Mouse (Mus musculus): ENCODE data around the gene Nkrf. TPM values are rescaled to one million over a fixed set of nuclear protein-coding genes. Genes with fewer than 3 reads are reported as not detected.

The Nkrf gene
- total RNA-seq (2021), result 10 to 100 TPM; 34.8 to 34.9 TPM
- long read RNA-seq, experiment 1, transcript Nkrf-201 (3 exons, 3,268 nt), result major isoform, 28 of 31 reads
- long read RNA-seq, experiment 1, partial matches to known transcripts, result 1 of 31 reads
- long read RNA-seq, experiment 1, other reads (novel, unspliced or antisense), result 2 of 31 reads
- long read RNA-seq, experiment 2, transcript Nkrf-201 (3 exons, 3,268 nt), result major isoform, 14 of 18 reads
- long read RNA-seq, experiment 2, partial matches to known transcripts, result 1 of 18 reads
- long read RNA-seq, experiment 2, other reads (novel, unspliced or antisense), result 3 of 18 reads

DNA sequence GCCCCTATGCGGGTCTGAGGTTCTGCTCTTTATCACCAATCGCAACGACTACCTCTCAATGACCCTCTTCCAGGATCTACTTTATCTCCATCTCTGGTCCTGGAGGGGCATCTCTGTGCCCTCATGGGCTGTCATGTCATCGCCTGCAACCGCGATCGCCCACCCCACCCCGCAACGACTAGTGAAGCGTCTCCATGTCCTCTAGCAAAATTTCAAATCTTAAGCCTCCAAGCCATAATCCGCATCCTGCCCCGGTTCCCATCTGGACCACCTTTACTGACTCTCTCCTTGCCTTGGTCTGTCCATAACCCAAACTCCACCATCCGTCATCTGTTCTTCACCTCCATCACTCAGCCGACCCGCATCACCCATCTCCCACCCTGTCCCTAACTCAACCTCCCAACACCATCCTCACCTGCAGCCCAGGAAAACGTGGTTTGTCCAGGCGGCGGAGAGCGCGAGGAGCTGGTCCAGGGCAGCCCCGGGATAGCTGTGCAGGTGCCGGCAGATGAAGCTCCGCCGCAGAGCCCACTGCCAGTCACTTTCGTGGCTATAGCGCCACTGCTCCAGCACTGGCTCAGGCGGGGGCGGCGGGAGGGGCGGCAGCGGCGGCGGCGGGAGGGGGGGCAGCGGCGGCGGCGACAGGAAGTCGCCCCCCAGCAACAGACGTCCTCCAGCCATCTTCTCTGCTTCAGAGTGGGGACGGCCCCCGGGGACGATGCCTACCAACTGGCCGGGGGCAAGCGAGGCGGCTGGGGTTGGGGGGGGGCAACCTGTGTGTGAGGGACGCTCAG is at the start of gene Nkrf:
TSS of gene Nkrf (minus strand) at position 579 of the 794 bp plus-strand sequence.
- Histone ChIP-seq H3K4me3 (peak within 1 kb of the TSS; percentile 58), H3K27ac (peak within 1 kb of the TSS; percentile 85)
- TF ChIP-seq CTCF (IDR thresholded peaks at IDR 0.05), result no peak
- intact Hi-C loops (cut with DNase I), result loop anchor here (1.0 to 10.0 kb wide), 3 partner anchors 28 to 268 kb away; partner anchors contain the start of gene C330007P06Rik
- peak; percentile 43 to 46 for DNase-seq (ENCODE audit: extremely low spot score in 1 of 2, low spot score in 2 of 2)

DNA sequence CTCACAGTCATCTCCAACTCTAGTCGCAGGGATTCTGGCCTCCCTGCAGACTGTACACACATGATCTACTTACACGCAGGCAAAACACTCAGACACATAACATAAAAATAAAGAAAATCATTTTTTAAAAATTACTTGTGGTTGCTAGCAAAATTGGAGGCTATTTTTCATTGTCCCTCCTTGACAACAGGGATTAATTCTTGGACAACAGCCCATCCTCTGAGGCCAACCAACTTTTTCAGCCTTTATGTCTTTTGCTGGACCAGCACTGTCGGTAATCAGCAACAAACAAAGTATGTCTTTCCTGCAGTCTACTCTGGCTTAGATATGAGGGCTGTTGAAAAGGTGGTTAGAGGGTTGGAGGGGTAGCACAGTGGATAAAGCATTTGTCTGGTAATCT is 38.4 kb upstream of the Nkrf start:
- Histone ChIP-seq H3K27ac (no peak overlapping the region), H3K4me3 (no peak overlapping the region)
- no peak for DNase-seq (ENCODE audit: extremely low spot score in 1 of 2, low spot score in 2 of 2)
- no peak for TF ChIP-seq CTCF (IDR thresholded peaks at IDR 0.05)
- intact Hi-C loops (cut with DNase I), result no loop called here

DNA sequence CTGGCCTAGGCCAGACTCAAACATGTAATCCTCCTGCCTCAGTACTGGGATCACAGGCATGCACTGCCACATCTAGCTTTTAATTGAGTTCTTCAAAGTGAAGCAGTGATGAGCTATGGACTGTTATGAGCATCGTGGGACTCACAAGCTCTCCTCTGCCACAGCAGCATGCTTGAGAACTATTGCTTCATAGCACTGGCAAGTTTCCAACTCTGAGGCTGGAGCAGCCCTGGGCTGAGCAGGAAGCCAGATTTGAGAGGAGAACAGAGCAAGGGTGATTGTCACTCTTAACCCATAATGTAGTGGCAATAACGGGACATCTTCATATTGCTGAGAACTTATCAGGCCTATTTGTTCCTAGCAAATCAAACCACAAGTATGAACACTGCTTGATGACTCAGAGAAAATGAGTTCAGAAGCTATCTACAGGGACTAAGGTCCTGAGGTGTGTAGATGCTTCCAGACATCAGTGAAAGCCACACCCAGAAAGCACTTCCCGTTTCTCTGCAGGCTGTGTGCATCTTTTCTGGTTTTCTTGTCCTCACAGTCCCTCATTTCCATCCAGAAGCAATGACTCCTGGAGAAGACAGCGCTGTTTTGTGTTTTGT is 37.2 kb upstream of the Nkrf start:
- intact Hi-C loops (cut with DNase I), result loop anchor here (5.0 kb wide), 1 partner anchor 42 kb away; no protein-coding TSS in a partner anchor
- no peak for DNase-seq (ENCODE audit: extremely low spot score in 1 of 2, low spot score in 2 of 2)
- TF ChIP-seq CTCF (IDR thresholded peaks at IDR 0.05), result no peak

DNA sequence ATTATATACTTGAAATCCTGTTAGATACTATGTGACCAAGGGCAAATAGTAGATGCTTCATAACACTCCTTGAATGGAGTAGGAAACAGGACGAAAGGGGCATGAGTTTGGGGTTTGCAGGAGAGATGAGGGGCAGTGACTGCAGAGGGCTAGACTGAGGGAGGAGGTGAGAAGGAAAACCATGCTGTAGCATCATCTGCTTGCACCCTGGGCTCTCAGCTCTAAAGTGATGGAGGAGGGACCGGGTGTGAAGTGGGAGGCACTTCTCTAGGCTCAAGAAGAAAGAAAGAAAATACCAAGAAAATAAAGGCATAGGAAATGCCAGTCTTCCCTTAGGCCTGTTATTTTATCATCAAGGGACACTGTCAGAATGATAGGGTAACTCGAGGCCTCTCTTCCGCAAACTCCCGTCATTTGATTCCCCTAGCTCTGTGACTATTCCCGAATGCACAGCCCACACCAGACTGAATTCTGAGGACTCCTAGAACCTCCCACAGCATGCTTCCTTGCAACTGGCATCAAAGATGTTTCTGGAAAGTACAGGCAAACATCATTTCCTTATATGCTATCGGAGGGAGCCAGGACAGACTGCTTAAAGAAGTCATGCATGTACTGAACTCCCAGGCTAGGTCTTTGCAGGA is 32.7 kb upstream of the Nkrf start:
- intact Hi-C loops (cut with DNase I), result loop anchor here (5.0 kb wide), 1 partner anchor 47 kb away; no protein-coding TSS in a partner anchor
- peak overlapping the region; percentile 47 for H3K27ac ChIP-seq

More for the DNA sequence above, 37.2 kb upstream of the Nkrf start:
- Histone ChIP-seq H3K4me3 (no peak overlapping the region), H3K27ac (no peak overlapping the region)

DNA sequence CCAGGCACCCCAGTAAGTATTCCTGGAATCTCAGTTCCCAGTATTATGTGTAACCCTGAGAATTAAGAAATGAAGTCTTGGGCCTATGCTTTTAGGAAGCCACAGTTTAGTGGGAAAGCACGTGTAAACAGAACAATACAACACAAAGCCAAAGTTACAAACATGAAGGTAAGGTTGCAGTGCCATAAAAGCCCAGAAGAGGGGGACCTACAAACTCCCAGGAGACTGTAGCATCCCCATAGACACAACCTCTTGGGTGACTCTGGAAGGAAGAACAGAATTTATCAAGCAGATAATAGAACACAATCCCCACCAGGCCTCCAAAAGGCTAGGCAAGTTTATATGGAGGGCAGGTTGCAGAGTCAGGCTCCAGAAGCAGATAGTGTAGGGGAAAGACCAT is 27.9 kb upstream of the Nkrf start:
- no peak for DNase-seq (ENCODE audit: extremely low spot score in 1 of 2, low spot score in 2 of 2)
- no peak overlapping the region for H3K4me3 ChIP-seq
- peak; percentile 49 for TF ChIP-seq CTCF (IDR thresholded peaks at IDR 0.05)
- H3K27ac ChIP-seq, result no peak overlapping the region
- intact Hi-C loops (cut with DNase I), result loop anchor here (2.0 kb wide), 1 partner anchor 92 kb away; no protein-coding TSS in a partner anchor

More for the DNA sequence above, 32.7 kb upstream of the Nkrf start:
- no peak for DNase-seq (ENCODE audit: extremely low spot score in 1 of 2, low spot score in 2 of 2)
- TF ChIP-seq CTCF (IDR thresholded peaks at IDR 0.05), result no peak
- H3K4me3 ChIP-seq, result no peak overlapping the region

DNA sequence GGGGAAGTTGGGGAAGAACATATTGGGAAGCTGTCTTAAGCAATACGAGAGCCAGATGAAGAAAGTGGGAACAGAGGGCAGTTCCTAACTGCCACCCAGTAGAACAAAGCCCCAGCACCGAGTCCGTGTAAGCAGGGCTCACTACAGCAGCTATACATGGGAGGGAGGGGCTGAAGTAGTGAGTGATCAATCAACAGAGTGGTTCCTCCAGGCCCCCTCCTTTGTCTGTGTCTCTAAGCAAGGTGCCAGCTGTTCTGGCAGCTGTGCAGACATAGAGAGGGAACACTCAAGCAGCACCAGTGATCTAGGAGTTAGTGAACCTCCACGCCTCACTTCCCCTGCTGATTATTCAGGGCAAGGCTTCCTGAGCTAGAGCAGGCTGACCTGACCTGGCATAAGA is 27.0 kb upstream of the Nkrf start:
- no peak for TF ChIP-seq CTCF (IDR thresholded peaks at IDR 0.05)
- no peak for DNase-seq (ENCODE audit: extremely low spot score in 1 of 2, low spot score in 2 of 2)
- intact Hi-C loops (cut with DNase I), result loop anchor here (2.0 kb wide), 1 partner anchor 93 kb away; no protein-coding TSS in a partner anchor
- Histone ChIP-seq H3K27ac (no peak overlapping the region), H3K4me3 (no peak overlapping the region)

DNA sequence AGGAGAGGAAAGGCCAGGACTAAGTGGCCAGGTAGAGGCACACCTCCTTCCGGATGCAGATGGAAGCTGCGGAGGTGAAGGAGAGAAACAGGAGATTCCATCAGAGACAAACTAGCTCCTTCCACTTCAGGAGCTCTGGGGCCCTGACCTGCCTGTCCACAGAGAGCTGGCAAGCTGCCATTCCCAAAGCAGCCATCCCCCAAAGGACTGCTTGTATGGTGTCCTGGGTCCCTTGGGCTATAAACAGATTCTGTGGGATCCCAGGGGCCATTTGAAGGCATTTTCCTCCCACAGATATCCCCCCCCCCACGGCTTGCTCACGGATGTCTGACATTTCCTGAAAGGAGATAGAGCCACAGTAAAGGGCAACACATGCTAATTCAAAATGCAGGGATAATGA is 26.1 kb upstream of the Nkrf start:
- no peak for TF ChIP-seq CTCF (IDR thresholded peaks at IDR 0.05)
- H3K27ac ChIP-seq, result no peak overlapping the region
- peak in 1 of 2 experiments; percentile 17 for DNase-seq (ENCODE audit: extremely low spot score in 1 of 2, low spot score in 2 of 2)

DNA sequence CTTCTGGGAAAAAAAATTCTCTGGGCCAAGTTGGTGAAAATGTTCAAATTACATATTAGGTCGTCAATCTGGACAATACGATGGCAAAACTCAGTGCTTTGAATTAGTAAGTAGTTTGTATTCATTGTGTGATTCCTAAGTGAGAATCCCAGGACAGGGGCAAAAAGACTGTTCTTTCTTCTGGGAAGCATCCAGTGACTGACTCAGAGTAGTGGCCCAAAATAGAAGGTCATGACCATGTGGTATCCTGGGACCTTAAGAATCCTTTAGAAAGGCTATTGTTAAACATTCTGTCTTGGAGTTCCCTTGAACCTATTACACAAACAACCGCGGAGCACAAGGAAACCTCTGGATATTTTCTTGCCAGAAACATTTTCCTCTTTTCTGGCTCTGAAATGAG is 18.6 kb upstream of the Nkrf start:
- no peak for DNase-seq (ENCODE audit: extremely low spot score in 1 of 2, low spot score in 2 of 2)
- TF ChIP-seq CTCF (IDR thresholded peaks at IDR 0.05), result no peak
- intact Hi-C loops (cut with DNase I), result no loop called here
- no peak overlapping the region for H3K4me3 ChIP-seq
- H3K27ac ChIP-seq, result no peak overlapping the region

More for the DNA sequence above, 26.1 kb upstream of the Nkrf start:
- no peak overlapping the region for H3K4me3 ChIP-seq
- intact Hi-C loops (cut with DNase I), result no loop called here

DNA sequence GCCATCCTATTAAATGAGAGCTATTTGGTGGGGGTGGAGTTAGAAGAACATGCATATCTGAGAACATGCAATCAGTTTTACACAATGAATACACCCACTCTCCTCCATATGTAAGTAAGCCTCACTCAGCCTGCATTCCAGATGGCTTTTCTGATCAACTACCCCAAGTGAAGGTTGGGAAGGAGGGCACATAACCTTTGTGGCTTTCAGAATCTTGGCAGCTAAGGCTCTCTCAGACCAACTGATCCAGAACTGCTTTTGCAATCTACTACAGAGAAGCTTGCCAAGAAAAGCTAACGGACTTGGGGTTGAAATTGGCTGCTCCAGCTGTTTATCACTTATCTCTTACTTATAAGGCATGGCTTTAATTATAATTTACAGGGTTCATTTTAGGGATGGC is 15.1 kb upstream of the Nkrf start:
- intact Hi-C loops (cut with DNase I), result loop anchor here (10.0 kb wide), 1 partner anchor 413 kb away; no protein-coding TSS in a partner anchor
- no peak for TF ChIP-seq CTCF (IDR thresholded peaks at IDR 0.05)
- no peak overlapping the region for H3K4me3 ChIP-seq
- DNase-seq (ENCODE audit: extremely low spot score in 1 of 2, low spot score in 2 of 2), result no peak
- H3K27ac ChIP-seq, result no peak overlapping the region

DNA sequence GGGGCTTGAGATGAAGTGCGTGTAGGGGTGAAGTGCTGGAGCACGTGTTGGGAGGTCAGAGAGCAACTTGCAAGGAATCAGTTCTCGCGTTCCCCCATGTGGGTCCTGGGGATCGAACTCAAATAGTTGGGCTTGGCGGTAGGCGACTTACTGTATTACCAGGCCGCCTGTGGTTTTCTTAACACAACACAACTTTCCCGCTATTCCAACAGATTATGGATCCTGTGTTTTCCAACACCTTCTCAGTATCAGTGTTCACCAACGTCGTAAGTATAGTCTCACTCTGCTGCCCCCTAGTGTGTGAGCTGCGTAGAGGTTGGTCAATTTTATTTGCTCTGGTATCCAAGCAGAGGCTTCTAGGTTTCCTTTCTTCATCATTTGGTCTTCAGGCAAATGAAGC is 8.6 kb upstream of the Nkrf start:
- peak; percentile 21 to 42 for DNase-seq (ENCODE audit: extremely low spot score in 1 of 2, low spot score in 2 of 2)
- Histone ChIP-seq H3K27ac (no peak overlapping the region), H3K4me3 (no peak overlapping the region)
- TF ChIP-seq CTCF (IDR thresholded peaks at IDR 0.05), result peak; percentile 64
- intact Hi-C loops (cut with DNase I), result loop anchor here (5.0 to 10.0 kb wide), 3 partner anchors 111 to 407 kb away; no protein-coding TSS in a partner anchor

DNA sequence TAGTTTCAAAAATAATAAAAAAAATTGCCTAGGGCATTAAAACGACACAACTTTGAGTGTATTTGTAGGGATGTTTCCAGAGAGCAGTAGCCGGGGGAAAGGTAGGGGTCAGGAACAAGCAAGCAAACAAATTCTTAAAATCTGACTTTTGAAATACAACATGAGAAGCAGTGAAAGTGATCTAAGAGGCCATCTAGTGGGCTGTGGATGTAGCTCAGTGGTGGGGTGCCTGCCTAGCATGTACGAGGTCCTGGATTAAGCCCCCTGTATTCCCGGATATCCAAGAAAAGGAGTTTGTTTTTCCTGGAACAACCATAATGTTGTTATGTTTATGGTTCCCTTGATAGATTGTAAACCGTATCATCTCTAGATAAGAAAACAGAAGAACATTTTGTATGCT is 3.8 kb upstream of the Nkrf start:
- no peak overlapping the region for H3K27ac ChIP-seq
- no peak for DNase-seq (ENCODE audit: extremely low spot score in 1 of 2, low spot score in 2 of 2)
- TF ChIP-seq CTCF (IDR thresholded peaks at IDR 0.05), result peak; percentile 48
- intact Hi-C loops (cut with DNase I), result loop anchor here (10.0 kb wide), 1 partner anchor 272 kb away; no protein-coding TSS in a partner anchor
- H3K4me3 ChIP-seq, result no peak overlapping the region
